Mouse (Mus musculus): ENCODE measurements around the gene Syde2.
A peak's percentile ranks its signal among the peaks of the same experiment; 100 is the strongest.

The Syde2 gene

GRCm38 (mm10) chr3:146053873-146054272 is 66.2 kb downstream of the Syde2 start:
- DNase-seq (ENCODE audit: low spot score): no peak

GRCm38 (mm10) chr3:146057131-146057530 is 69.5 kb downstream of the Syde2 start:
- no peak for DNase-seq (ENCODE audit: low spot score)

- DNase-seq (ENCODE audit: low spot score): peak; percentile 35
Observed at GRCm38 (mm10) chr3:146058263-146058662, 70.6 kb downstream of the Syde2 start.

- DNase-seq (ENCODE audit: low spot score): no peak
Observed at GRCm38 (mm10) chr3:146059356-146059926, 71.8 kb downstream of the Syde2 start.

- no peak for DNase-seq (ENCODE audit: low spot score)
Observed at GRCm38 (mm10) chr3:146063146-146063545, 75.5 kb downstream of the Syde2 start.

GRCm38 (mm10) chr3:146069276-146069675 is 81.6 kb downstream of the Syde2 start:
- DNase-seq (ENCODE audit: low spot score): no peak
